Mouse (Mus musculus): Measurements from ENCODE around the gene Slc9a9.

DNA sequence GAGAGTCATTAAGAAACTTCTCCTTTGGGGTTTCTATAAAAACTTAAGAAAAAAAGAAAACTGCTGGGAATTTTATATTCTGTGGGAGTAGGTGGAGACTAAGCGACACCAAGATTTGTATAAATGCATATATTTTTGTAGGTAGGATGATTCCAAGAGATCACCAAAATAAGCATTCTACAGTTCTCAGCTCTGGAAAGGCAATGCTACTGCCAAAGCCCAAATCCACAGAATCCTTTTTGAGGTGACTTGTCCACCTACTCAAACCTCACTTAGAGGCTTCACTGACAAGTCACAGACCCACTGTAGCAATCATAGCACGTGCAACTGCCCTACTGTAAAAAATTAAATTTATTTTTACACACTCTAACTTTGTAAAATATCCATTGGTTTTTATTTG lies 303.0 kb downstream of the Slc9a9 start:
- TF ChIP-seq CTCF (IDR thresholded peaks at IDR 0.05; ENCODE audit: low read depth) (no peak), EP300 (IDR thresholded peaks at IDR 0.05; ENCODE audit: low read depth) (no peak)
